ENCODE assay signal across 15 mouse cellular contexts in the genomic region with DNA sequence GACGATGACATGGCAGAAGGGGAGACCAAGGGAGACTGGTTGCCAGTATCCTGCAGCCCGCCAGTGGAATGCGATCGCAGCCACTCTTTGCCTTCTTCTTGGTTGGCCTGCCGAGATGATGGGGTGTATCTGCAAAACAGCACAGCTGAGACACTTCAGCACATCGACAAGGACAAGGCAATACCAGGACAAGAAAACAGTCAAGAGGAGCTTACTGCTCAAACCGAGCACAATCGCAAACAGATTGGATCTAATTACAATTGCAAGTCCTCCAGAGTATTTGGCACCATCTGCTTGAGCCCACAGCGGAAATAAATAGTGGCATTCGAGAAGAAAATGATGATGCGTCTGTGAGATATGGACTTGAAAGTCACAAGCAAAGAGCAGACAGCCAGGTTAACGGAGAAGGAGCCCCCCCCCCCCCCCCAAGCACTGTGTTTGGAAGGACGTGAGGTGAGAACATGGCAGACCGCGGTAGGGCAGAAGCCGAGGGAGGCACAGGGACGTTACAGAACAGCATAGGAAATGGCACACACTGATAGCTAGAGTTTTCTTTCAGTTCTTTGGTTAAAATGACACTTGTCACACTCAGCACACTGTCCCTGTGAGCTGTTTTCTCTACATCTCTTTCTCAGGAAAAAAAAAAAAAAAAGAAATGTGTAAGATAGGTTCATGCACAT.
DNase-seq lines count a peak whose midpoint lies in the region; ATAC-seq lines count a peak whose summit lies in the region.
"Had no signal": no experiment of that assay in that cellular context is flagged by ENCODE, and none has a peak within 500 bp of the region (broad histone marks: within the 10 kb centered on the region; RNA-seq: fewer than 3 reads in every experiment).

No protein-coding gene starts in this region.

- ATAC-seq in embryonic facial prominence, embryonic 14.5 days (ENCODE audit: low read depth), result no peak
- peak; percentile 27; the same call in 1 of the 2 replicates for ATAC-seq in midbrain, embryonic 13.5 days
- ATAC-seq in midbrain, embryonic 16.5 days, result no peak

- no peak overlapping the region for H3K9ac ChIP-seq in embryonic facial prominence, embryonic 14.5 days (ENCODE audit: low read depth, low read length)
- H3K9ac ChIP-seq in midbrain, embryonic 13.5 days (replicated peaks), result no peak overlapping the region
- H3K9ac ChIP-seq in midbrain, embryonic 16.5 days (ENCODE audit: low read depth, low read length), result no peak overlapping the region
- H3K9ac ChIP-seq: liver, embryonic 13.5 days had no signal

- no peak overlapping the region for H3K27ac ChIP-seq in embryonic facial prominence, embryonic 14.5 days (replicated peaks; ENCODE audit: low read depth, low read length)
- H3K27ac ChIP-seq in embryonic facial prominence, embryonic 10.5 days (replicated peaks), result no peak overlapping the region
- H3K27ac ChIP-seq in midbrain, embryonic 13.5 days, result peak overlapping the region; percentile 44; the same call in 1 of the 2 replicates
- no peak overlapping the region for H3K27ac ChIP-seq in midbrain, embryonic 16.5 days (ENCODE audit: low read length)
- H3K27ac ChIP-seq: liver, embryonic 13.5 days had no signal

- no peak overlapping the region for H3K4me2 ChIP-seq in embryonic facial prominence, embryonic 14.5 days (ENCODE audit: low read depth, low read length)
- H3K4me2 ChIP-seq in midbrain, embryonic 13.5 days (replicated peaks), result no peak overlapping the region
- H3K4me2 ChIP-seq in midbrain, embryonic 16.5 days (ENCODE audit: low read length), result no peak overlapping the region
- H3K4me2 ChIP-seq: liver, embryonic 13.5 days had no signal

- H3K27me3 ChIP-seq in embryonic facial prominence, embryonic 14.5 days (replicated peaks; ENCODE audit: control insufficient read depth, insufficient read depth, low read length), result no peaks in the 10 kb centered on the region
- H3K27me3 ChIP-seq in embryonic facial prominence, embryonic 10.5 days (replicated peaks; ENCODE audit: low read depth, poor library complexity, severe bottlenecking), result no peaks in the 10 kb centered on the region
- no peaks in the 10 kb centered on the region for H3K27me3 ChIP-seq in midbrain, embryonic 13.5 days
- H3K27me3 ChIP-seq in midbrain, embryonic 16.5 days (ENCODE audit: control insufficient read depth, insufficient read depth, low read depth, low read length), result no peaks in the 10 kb centered on the region
- H3K27me3 ChIP-seq: liver, embryonic 13.5 days had no signal

- H3K4me1 ChIP-seq in embryonic facial prominence, embryonic 14.5 days (ENCODE audit: control insufficient read depth, insufficient read depth, low read length), result no peaks in the 10 kb centered on the region
- H3K4me1 ChIP-seq in embryonic facial prominence, embryonic 10.5 days, result no peaks in the 10 kb centered on the region; the same call in 1 of the 2 replicates
- no peaks in the 10 kb centered on the region for H3K4me1 ChIP-seq in midbrain, embryonic 13.5 days (replicated peaks)
- H3K4me1 ChIP-seq in midbrain, embryonic 16.5 days (ENCODE audit: control insufficient read depth, insufficient read depth, low read length), result no peaks in the 10 kb centered on the region
- H3K4me1 ChIP-seq: liver, embryonic 13.5 days had no signal

- H3K9me3 ChIP-seq in embryonic facial prominence, embryonic 14.5 days (ENCODE audit: control insufficient read depth, low read length), result no peaks in the 10 kb centered on the region
- no peaks in the 10 kb centered on the region for H3K9me3 ChIP-seq in embryonic facial prominence, embryonic 10.5 days
- no peaks in the 10 kb centered on the region for H3K9me3 ChIP-seq in midbrain, embryonic 13.5 days
- H3K9me3 ChIP-seq in midbrain, embryonic 16.5 days (replicated peaks; ENCODE audit: control insufficient read depth, low read length, poor library complexity, severe bottlenecking), result no peaks in the 10 kb centered on the region
- H3K9me3 ChIP-seq: liver, embryonic 13.5 days had no signal

- no peak overlapping the region for H3K4me3 ChIP-seq in embryonic facial prominence, embryonic 14.5 days (ENCODE audit: low read depth, low read length)
- H3K4me3 ChIP-seq in embryonic facial prominence, embryonic 10.5 days, result no peak overlapping the region
- no peak overlapping the region for H3K4me3 ChIP-seq in midbrain, embryonic 13.5 days (replicated peaks)
- no peak overlapping the region for H3K4me3 ChIP-seq in midbrain, embryonic 16.5 days (ENCODE audit: low read depth, low read length)
- H3K4me3 ChIP-seq: liver, embryonic 13.5 days had no signal

- 68% methylated on average over 17 of the region's 17 CpGs for WGBS in embryonic facial prominence, embryonic 14.5 days
- 83% methylated on average over 17 of the region's 17 CpGs for WGBS in embryonic facial prominence, embryonic 10.5 days
- WGBS in midbrain, embryonic 13.5 days, result 79% methylated on average over 17 of the region's 17 CpGs
- WGBS in midbrain, embryonic 16.5 days, result 70% methylated on average over 17 of the region's 17 CpGs

- no peaks in the 10 kb centered on the region for H3K36me3 ChIP-seq in embryonic facial prominence, embryonic 14.5 days (ENCODE audit: control insufficient read depth, insufficient read depth, low read length)
- H3K36me3 ChIP-seq in embryonic facial prominence, embryonic 10.5 days (replicated peaks), result no peaks in the 10 kb centered on the region
- no peaks in the 10 kb centered on the region for H3K36me3 ChIP-seq in midbrain, embryonic 13.5 days
- H3K36me3 ChIP-seq in midbrain, embryonic 16.5 days (ENCODE audit: control insufficient read depth, insufficient read depth, low read length), result 0 out of 2 replicates have a peak, but pooled peaks cover 2% of the 10 kb centered on the region
- H3K36me3 ChIP-seq: liver, embryonic 13.5 days had no signal

- peak; percentile 14 for DNase-seq in embryonic facial prominence, embryonic 14.5 days (ENCODE audit: low spot score)
- no peak for DNase-seq in embryonic facial prominence, embryonic 10.5 days (ENCODE audit: low spot score)
- peak; percentile 40 to 62 for DNase-seq in cerebellum, postnatal 14 days
- peak; percentile 37 to 58 for DNase-seq in layer of hippocampus, postnatal 36 days
- no peak for DNase-seq in gastrocnemius, postnatal 25 days
- no peak for DNase-seq in c-Kit-positive CD71-positive TER-119-positive erythroid progenitor cells, embryonic 14.5 days (ENCODE audit: low spot score)
- DNase-seq: heart, adult 11 months; heart, postnatal 4 days; kidney, adult 9 months; liver, embryonic 13.5 days; lung, postnatal 4 days; retina, postnatal 1 day; thymus, adult 2 months had no signal

Comparison
In these comparisons a context has a peak if more than half of its experiments do, and no peak if none do; other contexts are left out.
1. DNase-seq: peak in embryonic facial prominence, embryonic 14.5 days (single experiment), cerebellum, postnatal 14 days (2 of 2) and layer of hippocampus, postnatal 36 days (2 of 2); none in embryonic facial prominence, embryonic 10.5 days (single experiment), gastrocnemius, postnatal 25 days (single experiment) and c-Kit-positive CD71-positive TER-119-positive erythroid progenitor cells, embryonic 14.5 days (single experiment).